ENCODE assay signal across 9 mouse cellular contexts in genomic region chr4:141789564-141790218, GRCm38 (mm10). TPM values are rescaled to one million over a fixed set of nuclear protein-coding genes. Genes with fewer than 3 reads are reported as not detected.
DNase-seq lines count a peak whose midpoint lies in the region; ATAC-seq and TF ChIP-seq lines count a peak whose summit lies in the region.
"Had no signal": no experiment of that assay in that cellular context is flagged by ENCODE, and none has a peak within 500 bp of the region (broad histone marks: within the 10 kb centered on the region; RNA-seq: fewer than 3 reads in every experiment).

No protein-coding gene starts in this region.

- peaks cover 10% of the 10 kb centered on the region for H3K4me1 ChIP-seq in heart, embryonic 12.5 days (replicated peaks)
- no peaks in the 10 kb centered on the region for H3K4me1 ChIP-seq in ES-Bruce4 (ENCODE audit: control insufficient read depth, insufficient read depth, low read length)
- peaks cover 4% of the 10 kb centered on the region; the same call in 1 of the 2 replicates for H3K4me1 ChIP-seq in hindbrain, embryonic 11.5 days (replicated peaks; ENCODE audit: control insufficient read depth, insufficient read depth, low read length)
- H3K4me1 ChIP-seq in midbrain, embryonic 10.5 days, result peaks cover 28% of the 10 kb centered on the region

- peak overlapping the region; percentile 98 for H3K4me3 ChIP-seq in heart, embryonic 12.5 days
- H3K4me3 ChIP-seq in ES-Bruce4 (ENCODE audit: low read depth, low read length), result peak overlapping the region; percentile 89
- H3K4me3 ChIP-seq in hindbrain, embryonic 11.5 days (ENCODE audit: low read depth, low read length), result peak overlapping the region; percentile 86
- peak overlapping the region; percentile 79 for H3K4me3 ChIP-seq in midbrain, embryonic 10.5 days

- no peak for DNase-seq in heart, postnatal 25 days (ENCODE audit: low spot score)
- no peak for DNase-seq in hindbrain, embryonic 11.5 days (ENCODE audit: low spot score)
- DNase-seq in midbrain, embryonic 10.5 days (ENCODE audit: low spot score), result no peak
- no peak for DNase-seq in adrenal gland, adult 8-10 months
- DNase-seq in retina, embryonic 14.5 days (ENCODE audit: low spot score), result no peak
- DNase-seq in gastrocnemius, adult 8-10 months (ENCODE audit: low spot score in 2 of 2), result no peak

- peak overlapping the region; percentile 82; the same call in 1 of the 2 replicates for H3K27ac ChIP-seq in heart, embryonic 12.5 days (ENCODE audit: poor library complexity, severe bottlenecking)
- no peak overlapping the region for H3K27ac ChIP-seq in ES-Bruce4 (ENCODE audit: insufficient read depth, low read length)
- no peak overlapping the region for H3K27ac ChIP-seq in hindbrain, embryonic 11.5 days (ENCODE audit: low read depth, low read length)
- H3K27ac ChIP-seq in midbrain, embryonic 10.5 days (replicated peaks), result peak overlapping the region; percentile 91

- H3K27me3 ChIP-seq in heart, embryonic 12.5 days (replicated peaks), result no peaks in the 10 kb centered on the region
- no peaks in the 10 kb centered on the region for H3K27me3 ChIP-seq in ES-Bruce4 (ENCODE audit: control insufficient read depth, insufficient read depth, low read length, poor library complexity, severe bottlenecking)
- no peaks in the 10 kb centered on the region for H3K27me3 ChIP-seq in hindbrain, embryonic 11.5 days (ENCODE audit: control insufficient read depth, insufficient read depth, low read length)
- no peaks in the 10 kb centered on the region for H3K27me3 ChIP-seq in midbrain, embryonic 10.5 days (ENCODE audit: low read depth, poor library complexity, severe bottlenecking)

- TF ChIP-seq POLR2A in ES-Bruce4 (IDR thresholded peaks at IDR 0.05; ENCODE audit: insufficient read depth, low read length), result no peak

- no peaks in the 10 kb centered on the region for H3K9me3 ChIP-seq in heart, embryonic 12.5 days (replicated peaks)
- H3K9me3 ChIP-seq in ES-Bruce4 (replicated peaks; ENCODE audit: control insufficient read depth, insufficient read depth, low read length, poor library complexity, severe bottlenecking), result no peaks in the 10 kb centered on the region
- no peaks in the 10 kb centered on the region for H3K9me3 ChIP-seq in hindbrain, embryonic 11.5 days (ENCODE audit: control insufficient read depth, low read length)
- H3K9me3 ChIP-seq in midbrain, embryonic 10.5 days (replicated peaks), result no peaks in the 10 kb centered on the region

- no peak for TF ChIP-seq CTCF in ES-Bruce4 (IDR thresholded peaks at IDR 0.05; ENCODE audit: low read depth, low read length)

- H3K36me3 ChIP-seq in heart, embryonic 12.5 days, result peaks cover 32% of the 10 kb centered on the region
- no peaks in the 10 kb centered on the region for H3K36me3 ChIP-seq in ES-Bruce4 (ENCODE audit: control insufficient read depth, insufficient read depth, low read length, poor library complexity, severe bottlenecking)
- H3K36me3 ChIP-seq in hindbrain, embryonic 11.5 days (ENCODE audit: control insufficient read depth, insufficient read depth, low read length), result no peaks in the 10 kb centered on the region
- peaks cover 35% of the 10 kb centered on the region for H3K36me3 ChIP-seq in midbrain, embryonic 10.5 days

- WGBS in heart, embryonic 12.5 days, result 36% methylated on average over 3 of the region's 3 CpGs
- WGBS in hindbrain, embryonic 11.5 days, result 59% methylated on average over 3 of the region's 3 CpGs
- 58% methylated on average over 3 of the region's 3 CpGs for WGBS in midbrain, embryonic 10.5 days

- no peak for ATAC-seq in heart, embryonic 12.5 days (ENCODE audit: insufficient number of reproducible peaks, low FRiP score)
- no peak for ATAC-seq in hindbrain, embryonic 11.5 days (ENCODE audit: low FRiP score)

- H3K9ac ChIP-seq in heart, embryonic 12.5 days, result peak overlapping the region; percentile 97
- peak overlapping the region; percentile 73 for H3K9ac ChIP-seq in ES-Bruce4 (ENCODE audit: low read depth, poor library complexity, severe bottlenecking)
- peak overlapping the region; percentile 85 for H3K9ac ChIP-seq in hindbrain, embryonic 11.5 days (ENCODE audit: low read depth, low read length)

- peak overlapping the region; percentile 92 for H3K4me2 ChIP-seq in heart, embryonic 12.5 days
- peak overlapping the region; percentile 76 for H3K4me2 ChIP-seq in hindbrain, embryonic 11.5 days (replicated peaks; ENCODE audit: low read depth, low read length)

- TF ChIP-seq EP300 in ES-Bruce4 (IDR thresholded peaks at IDR 0.05; ENCODE audit: insufficient read depth, low read depth, low read length), result no peak

- intact Hi-C loops in heart, postnatal 25 days (cut with DNase I), result loop anchor here (5.0 to 10.0 kb wide), 3 partner anchors 67 to 175 kb away; partner anchors contain the start of genes Ddi2, Plekhm2 and Tmem82

RNA-seq across cellular contexts. Expression of gene Dnajc16, which starts 1.0 kb away (rescaled TPM):
- polyA plus RNA-seq in heart, embryonic 12.5 days (2016; fragmentation: Nextera tagmentation; extraction: Ambion mirVana), result 5.0 and 6.1 TPM in 2 replicates
- 10 to 100 TPM; 17.7 to 22.9 TPM for total RNA-seq in heart, postnatal 25 days (2021)
- polyA plus RNA-seq in ES-Bruce4 (2011; ENCODE audit: insufficient read depth, insufficient read length, low read depth, missing spikeins), result 9.1 and 10.5 TPM in 2 replicates
- polyA plus RNA-seq in hindbrain, embryonic 11.5 days (2014; fragmentation: Nextera tagmentation; extraction: Ambion mirVana), result 4.9 and 5.4 TPM in 2 replicates
- 4.4 and 5.3 TPM in 2 replicates for polyA plus RNA-seq in midbrain, embryonic 10.5 days (2016; fragmentation: Nextera tagmentation; extraction: Ambion mirVana)
- 10 to 100 TPM; 28.1 to 36.3 (median 32.7) TPM for total RNA-seq in adrenal gland, adult 8-10 months (2022)
- total RNA-seq in gastrocnemius, adult 8-10 months (2022), result 10 to 100 TPM; 11.6 to 13.9 (median 13.8) TPM

RNA-seq across cellular contexts. Expression of gene Casp9, which starts 3.7 kb away (rescaled TPM):
- polyA plus RNA-seq in heart, embryonic 12.5 days (2016; fragmentation: Nextera tagmentation; extraction: Ambion mirVana), result 21.1 and 21.6 TPM in 2 replicates
- total RNA-seq in heart, postnatal 25 days (2021), result 1 to 10 TPM; 7.9 to 8.6 TPM
- polyA plus RNA-seq in ES-Bruce4 (2011; ENCODE audit: insufficient read depth, insufficient read length, low read depth, missing spikeins), result 17.6 and 20.7 TPM in 2 replicates
- 17.3 and 17.6 TPM in 2 replicates for polyA plus RNA-seq in hindbrain, embryonic 11.5 days (2014; fragmentation: Nextera tagmentation; extraction: Ambion mirVana)
- polyA plus RNA-seq in midbrain, embryonic 10.5 days (2016; fragmentation: Nextera tagmentation; extraction: Ambion mirVana), result 24.4 and 28.8 TPM in 2 replicates
- total RNA-seq in adrenal gland, adult 8-10 months (2022), result 10 to 100 TPM; 21.4 to 29.4 (median 26.5) TPM
- 1 to 10 TPM; 1.5 to 2.5 (median 1.9) TPM for total RNA-seq in gastrocnemius, adult 8-10 months (2022)

RNA-seq across cellular contexts. Expression of gene Cela2a, which starts 36.3 kb away (rescaled TPM):
- not detected in 2 replicates for polyA plus RNA-seq in heart, embryonic 12.5 days (2016; fragmentation: Nextera tagmentation; extraction: Ambion mirVana)
- total RNA-seq in heart, postnatal 25 days (2021), result not detected
- not detected in 2 replicates for polyA plus RNA-seq in ES-Bruce4 (2011; ENCODE audit: insufficient read depth, insufficient read length, low read depth, missing spikeins)
- not detected in 2 replicates for polyA plus RNA-seq in hindbrain, embryonic 11.5 days (2014; fragmentation: Nextera tagmentation; extraction: Ambion mirVana)
- polyA plus RNA-seq in midbrain, embryonic 10.5 days (2016; fragmentation: Nextera tagmentation; extraction: Ambion mirVana), result not detected in 2 replicates
- total RNA-seq in adrenal gland, adult 8-10 months (2022), result not detected
- total RNA-seq in gastrocnemius, adult 8-10 months (2022), result not detected
- total RNA-seq: left cerebral cortex, postnatal 36 days had no signal

RNA-seq across cellular contexts. Expression of gene Agmat, which starts 43.2 kb away (rescaled TPM):
- 0.92 and 1.3 TPM in 2 replicates for polyA plus RNA-seq in heart, embryonic 12.5 days (2016; fragmentation: Nextera tagmentation; extraction: Ambion mirVana)
- total RNA-seq in heart, postnatal 25 days (2021), result under 1 TPM; 0.36 to 0.56 TPM
- not detected in 2 replicates for polyA plus RNA-seq in ES-Bruce4 (2011; ENCODE audit: insufficient read depth, insufficient read length, low read depth, missing spikeins)
- polyA plus RNA-seq in hindbrain, embryonic 11.5 days (2014; fragmentation: Nextera tagmentation; extraction: Ambion mirVana), result 0.14 TPM in 1 of 2 replicates, not detected in the other
- polyA plus RNA-seq in midbrain, embryonic 10.5 days (2016; fragmentation: Nextera tagmentation; extraction: Ambion mirVana), result not detected in 2 replicates
- total RNA-seq in adrenal gland, adult 8-10 months (2022), result 10 to 100 TPM in 3 of 4 experiments, 1 to 10 TPM in 1; 9.4 to 59.0 (median 32.8) TPM
- total RNA-seq in gastrocnemius, adult 8-10 months (2022), result not detected

RNA-seq across cellular contexts. Expression of gene Ctrc, which starts 56.5 kb away (rescaled TPM):
- not detected in 2 replicates for polyA plus RNA-seq in heart, embryonic 12.5 days (2016; fragmentation: Nextera tagmentation; extraction: Ambion mirVana)
- total RNA-seq in heart, postnatal 25 days (2021), result not detected
- not detected in 2 replicates for polyA plus RNA-seq in ES-Bruce4 (2011; ENCODE audit: insufficient read depth, insufficient read length, low read depth, missing spikeins)
- polyA plus RNA-seq in hindbrain, embryonic 11.5 days (2014; fragmentation: Nextera tagmentation; extraction: Ambion mirVana), result not detected in 2 replicates
- polyA plus RNA-seq in midbrain, embryonic 10.5 days (2016; fragmentation: Nextera tagmentation; extraction: Ambion mirVana), result not detected in 2 replicates
- total RNA-seq in adrenal gland, adult 8-10 months (2022), result not detected
- total RNA-seq in gastrocnemius, adult 8-10 months (2022), result not detected
- total RNA-seq: left cerebral cortex, postnatal 36 days had no signal

Comparison
In these comparisons a context has a peak if more than half of its experiments do, and no peak if none do; other contexts are left out.
1. H3K27ac ChIP-seq: peak in heart, embryonic 12.5 days (single experiment) and midbrain, embryonic 10.5 days (single experiment); none in ES-Bruce4 (single experiment) and hindbrain, embryonic 11.5 days (single experiment).
2. Peak in every context shown above with its lines, with median percentiles within 50 percentile points of each other: H3K4me3 ChIP-seq and H3K9ac ChIP-seq.